Mouse (Mus musculus): ENCODE results near the gene Bmp3. TPM values are rescaled to one million over a fixed set of nuclear protein-coding genes. Genes with fewer than 3 reads are reported as not detected.

The Bmp3 gene
- total RNA-seq (2021) = 10 to 100 TPM; 11.8 to 14.6 TPM
- long read RNA-seq, experiment 1, full-length matches to known transcripts = 6 of 8 reads
- long read RNA-seq, experiment 1, partial matches to known transcripts = 0 of 8 reads
- long read RNA-seq, experiment 1, other reads (novel, unspliced or antisense) = 2 of 8 reads
- long read RNA-seq, experiment 2, full-length matches to known transcripts = 4 of 5 reads
- long read RNA-seq, experiment 2, partial matches to known transcripts = 0 of 5 reads
- long read RNA-seq, experiment 2, other reads (novel, unspliced or antisense) = 1 of 5 reads

DNA sequence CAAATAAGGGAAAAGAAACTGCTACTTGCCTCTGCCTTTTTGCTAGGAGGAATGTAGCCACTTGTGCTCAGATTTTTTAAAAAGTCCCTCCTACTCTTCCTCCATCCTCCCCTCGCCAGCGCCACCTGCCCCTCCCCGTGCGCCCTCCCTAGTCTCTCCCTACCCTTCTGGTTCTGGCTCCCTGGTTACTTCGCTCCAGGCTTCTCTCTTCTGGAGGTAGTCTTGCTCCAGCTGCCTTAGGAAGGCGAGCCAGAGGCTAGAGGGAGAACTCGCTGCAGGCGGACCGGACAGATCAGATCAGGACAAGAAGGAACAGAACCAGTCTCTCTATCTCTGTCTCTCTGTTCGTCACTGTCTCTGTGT, at the start of gene Bmp3:
Gene Bmp3, plus strand, starts transcription at position 152 of the 363 bp plus-strand sequence.
- peak; percentile 43 to 44 for DNase-seq (ENCODE audit: low spot score in 2 of 2)
- intact Hi-C loops (cut with DNase I) = no loop called here

DNA sequence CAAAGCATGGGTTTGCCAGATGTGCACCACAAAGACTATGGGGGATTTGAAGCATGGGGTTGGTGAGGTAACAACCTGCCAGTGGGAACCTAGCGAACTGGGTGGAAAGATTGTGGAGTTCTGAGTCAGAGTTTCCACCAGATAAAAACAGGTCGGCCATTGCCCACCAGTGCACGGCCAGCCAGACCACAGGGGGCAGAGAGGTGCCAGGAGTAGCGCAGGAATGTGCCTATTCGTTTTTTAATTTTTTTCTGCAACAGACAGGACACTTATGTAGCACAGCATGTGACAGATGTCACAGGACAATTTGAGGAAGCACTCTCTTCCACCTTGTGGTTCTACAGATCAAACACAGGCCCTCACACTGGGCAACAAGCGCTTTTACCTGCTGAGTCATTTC, 49.5 kb upstream of the Bmp3 start:
- no peak for DNase-seq (ENCODE audit: low spot score in 2 of 2)
- intact Hi-C loops (cut with DNase I) = no loop called here

DNA sequence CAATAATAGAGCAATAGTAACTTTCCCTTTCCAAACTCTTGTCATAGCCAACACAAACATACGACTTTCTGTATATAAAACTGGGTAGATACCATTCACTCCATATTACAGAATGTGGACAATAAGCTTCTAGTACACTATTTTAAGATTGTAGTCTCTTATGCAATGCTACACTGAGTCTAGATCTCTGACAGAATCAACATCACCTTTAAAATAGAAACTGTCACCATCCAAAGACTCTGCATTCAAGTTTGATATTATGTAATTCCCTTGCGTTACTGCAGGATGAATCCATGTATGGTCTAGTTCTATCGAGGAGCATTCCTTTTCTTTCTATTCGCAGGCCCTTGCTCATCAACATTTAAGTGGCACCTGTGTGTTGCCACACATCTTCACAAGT, 47.7 kb upstream of the Bmp3 start:
- no peak for DNase-seq (ENCODE audit: low spot score in 2 of 2)
- intact Hi-C loops (cut with DNase I) = no loop called here

DNA sequence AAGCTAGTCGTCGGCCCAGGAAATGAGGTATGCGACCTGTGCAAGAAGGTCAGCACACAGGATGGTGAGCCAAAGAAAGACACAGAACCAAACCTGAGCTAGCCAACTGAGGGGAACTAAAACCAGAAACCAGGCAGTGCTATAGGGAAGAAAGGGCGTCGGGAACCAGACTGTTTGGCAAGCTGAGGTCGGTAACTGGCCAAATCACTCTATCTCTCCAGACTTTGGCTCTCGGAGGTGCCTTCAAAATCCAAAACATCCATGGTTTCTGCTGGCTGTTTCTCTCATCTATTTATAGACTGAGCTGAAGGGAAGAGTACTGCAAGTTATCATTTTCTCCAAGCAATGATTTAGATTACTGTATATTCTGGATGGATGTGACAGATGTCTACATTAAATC, 47.2 kb upstream of the Bmp3 start:
- peak in 1 of 2 experiments; percentile 13 for DNase-seq (ENCODE audit: low spot score in 2 of 2)
- intact Hi-C loops (cut with DNase I) = no loop called here

DNA sequence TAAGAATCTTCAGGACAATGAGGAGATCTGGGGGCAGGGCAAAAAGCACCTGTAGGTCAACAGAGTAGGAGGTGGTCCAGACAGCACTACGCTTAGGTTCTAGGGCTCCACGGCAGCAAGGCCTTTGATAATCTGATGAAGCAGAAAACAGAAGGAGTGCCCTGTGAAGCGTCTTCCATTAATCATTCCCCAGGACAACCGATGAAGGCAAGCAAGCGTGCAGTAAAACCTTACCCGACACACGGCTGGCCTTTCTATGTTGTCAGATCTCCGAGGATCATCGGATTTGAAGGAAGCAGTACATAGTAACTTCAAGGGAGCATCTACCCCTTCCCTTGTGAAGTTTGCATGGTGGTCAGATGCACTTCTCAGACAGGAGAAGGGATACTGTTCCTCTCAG, 46.3 kb upstream of the Bmp3 start:
- no peak for DNase-seq (ENCODE audit: low spot score in 2 of 2)
- intact Hi-C loops (cut with DNase I) = no loop called here

DNA sequence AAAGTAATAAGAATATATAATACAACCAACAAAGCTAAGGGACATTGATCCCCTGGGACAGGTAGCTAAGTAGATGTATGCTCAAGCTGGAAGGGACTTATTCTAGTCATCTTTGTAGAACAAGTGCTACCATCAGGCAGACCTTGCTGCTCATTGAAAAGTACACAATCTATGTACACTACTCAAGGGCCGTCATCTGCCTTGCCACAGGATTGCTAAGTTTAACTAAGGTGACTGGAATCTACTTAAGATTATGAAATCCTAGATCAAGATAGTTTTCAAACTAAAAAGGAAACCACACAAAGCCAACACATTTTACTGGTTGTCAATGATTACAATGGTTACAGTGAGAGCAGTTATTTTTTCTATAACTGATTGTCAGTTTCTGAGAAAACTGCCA, 41.8 kb upstream of the Bmp3 start:
- DNase-seq (ENCODE audit: low spot score in 2 of 2) = no peak
- intact Hi-C loops (cut with DNase I) = no loop called here

DNA sequence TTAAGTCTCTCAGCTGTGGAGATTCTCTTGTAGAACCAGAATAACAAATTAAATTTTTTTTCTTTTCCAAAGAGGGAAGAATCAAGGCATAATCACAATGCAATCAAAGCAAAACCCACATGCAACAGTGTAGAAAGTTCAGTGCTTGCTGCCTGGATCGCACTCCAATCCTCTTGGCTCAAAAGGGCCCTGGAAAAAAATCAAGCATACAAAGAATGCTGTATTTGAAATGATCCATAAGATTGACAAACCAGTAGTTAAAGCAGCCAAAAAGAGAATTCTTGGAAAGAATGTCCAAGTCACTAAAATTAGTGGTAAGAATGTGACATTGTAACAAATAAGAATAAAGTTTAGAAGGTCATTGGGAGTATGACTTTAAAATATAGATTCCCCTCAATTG, 38.9 kb upstream of the Bmp3 start:
- intact Hi-C loops (cut with DNase I) = no loop called here
- no peak for DNase-seq (ENCODE audit: low spot score in 2 of 2)

DNA sequence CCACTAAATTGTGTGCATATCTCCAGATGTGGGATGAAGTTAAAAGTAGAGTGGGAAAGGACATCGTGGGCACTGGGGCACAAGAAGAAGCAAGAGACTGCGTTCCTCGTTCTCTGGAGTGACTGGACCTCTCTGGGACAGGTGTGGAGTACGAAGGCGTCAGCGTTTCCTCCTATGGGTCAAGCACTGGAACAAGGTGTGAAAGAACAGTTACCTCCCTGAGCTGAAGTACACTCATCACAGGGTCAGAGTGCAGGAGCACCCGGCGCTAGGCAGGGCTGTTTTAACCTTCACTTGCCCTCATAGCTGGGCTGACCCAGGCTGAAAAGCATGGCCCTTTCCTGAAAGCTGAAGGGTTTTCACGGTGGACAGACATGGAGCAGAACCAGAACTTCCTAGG, 20.5 kb upstream of the Bmp3 start:
- DNase-seq (ENCODE audit: low spot score in 2 of 2) = no peak
- intact Hi-C loops (cut with DNase I) = no loop called here

DNA sequence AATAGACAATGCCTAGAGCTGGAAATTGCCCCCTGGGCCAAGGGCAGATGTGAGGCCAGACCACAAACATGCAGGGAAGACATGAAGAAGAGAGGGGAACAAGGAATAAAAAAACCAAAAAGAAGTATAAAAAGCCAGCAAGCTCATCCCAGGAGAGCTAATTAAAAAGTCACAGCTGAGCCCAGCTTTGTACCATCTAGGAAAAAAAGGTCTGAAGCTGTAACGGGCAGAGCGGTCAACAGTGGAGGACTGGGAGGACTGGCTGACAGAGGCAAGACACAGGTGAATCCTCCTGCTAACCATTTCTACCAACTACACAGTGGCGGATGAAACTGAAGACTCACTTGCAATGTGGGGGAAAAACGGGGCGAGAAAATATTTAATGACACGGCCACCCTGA, 19.9 kb upstream of the Bmp3 start:
- no peak for DNase-seq (ENCODE audit: low spot score in 2 of 2)
- intact Hi-C loops (cut with DNase I) = no loop called here

DNA sequence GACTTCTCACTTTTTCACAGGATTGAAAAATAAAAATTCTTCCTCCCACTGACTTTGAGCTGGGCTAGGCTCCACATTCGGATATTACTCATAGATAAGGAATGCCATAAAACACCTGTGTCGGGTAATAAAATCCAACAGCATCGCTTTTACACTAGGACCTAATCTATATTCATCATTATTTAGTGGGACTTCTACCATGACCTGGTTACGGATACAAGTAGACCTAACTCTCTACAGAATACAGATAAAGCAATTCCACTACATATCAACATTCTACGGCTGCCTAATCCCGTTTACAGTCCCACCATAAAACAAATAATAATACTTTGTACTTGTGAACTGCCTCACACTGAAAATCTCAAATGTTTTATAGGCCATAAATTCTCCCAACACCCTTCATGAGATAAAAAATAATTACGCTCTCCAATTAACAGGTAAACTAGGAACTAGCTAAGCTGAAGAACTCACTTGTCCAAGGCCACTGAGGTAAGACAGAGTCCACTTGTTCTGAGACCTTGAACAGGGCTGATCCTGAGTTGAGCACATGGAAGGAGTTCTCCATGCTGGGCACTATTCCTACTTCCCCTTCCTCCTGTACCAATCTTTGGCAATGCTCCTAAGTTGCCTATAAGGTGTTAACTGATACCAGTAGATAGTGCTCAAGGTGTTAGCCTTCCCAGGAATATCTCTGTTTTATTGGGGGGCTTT, 11.5 kb upstream of the Bmp3 start:
- intact Hi-C loops (cut with DNase I) = no loop called here

DNA sequence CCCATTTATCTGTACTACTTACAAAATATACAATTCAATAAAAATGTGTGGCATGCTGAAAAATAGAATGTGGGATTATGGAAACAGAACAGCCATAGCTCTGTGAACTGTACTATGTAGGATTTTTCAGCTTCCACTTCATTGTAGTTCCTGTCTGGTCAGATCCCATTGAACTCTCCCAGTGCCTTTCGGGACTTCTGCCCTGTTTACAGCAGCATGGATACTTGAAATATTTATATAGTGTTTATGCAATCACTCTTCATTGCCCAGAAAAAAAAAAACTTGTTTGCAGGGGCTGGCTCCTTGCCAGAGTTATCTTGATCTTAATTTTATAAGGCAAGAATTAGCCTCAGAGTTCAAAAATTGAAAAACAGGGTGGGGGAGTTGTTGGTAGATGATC, 9.6 kb upstream of the Bmp3 start:
- DNase-seq (ENCODE audit: low spot score in 2 of 2) = no peak
- intact Hi-C loops (cut with DNase I) = no loop called here

More for the DNA sequence above, 11.5 kb upstream of the Bmp3 start:
- DNase-seq (ENCODE audit: low spot score in 2 of 2) = no peak

DNA sequence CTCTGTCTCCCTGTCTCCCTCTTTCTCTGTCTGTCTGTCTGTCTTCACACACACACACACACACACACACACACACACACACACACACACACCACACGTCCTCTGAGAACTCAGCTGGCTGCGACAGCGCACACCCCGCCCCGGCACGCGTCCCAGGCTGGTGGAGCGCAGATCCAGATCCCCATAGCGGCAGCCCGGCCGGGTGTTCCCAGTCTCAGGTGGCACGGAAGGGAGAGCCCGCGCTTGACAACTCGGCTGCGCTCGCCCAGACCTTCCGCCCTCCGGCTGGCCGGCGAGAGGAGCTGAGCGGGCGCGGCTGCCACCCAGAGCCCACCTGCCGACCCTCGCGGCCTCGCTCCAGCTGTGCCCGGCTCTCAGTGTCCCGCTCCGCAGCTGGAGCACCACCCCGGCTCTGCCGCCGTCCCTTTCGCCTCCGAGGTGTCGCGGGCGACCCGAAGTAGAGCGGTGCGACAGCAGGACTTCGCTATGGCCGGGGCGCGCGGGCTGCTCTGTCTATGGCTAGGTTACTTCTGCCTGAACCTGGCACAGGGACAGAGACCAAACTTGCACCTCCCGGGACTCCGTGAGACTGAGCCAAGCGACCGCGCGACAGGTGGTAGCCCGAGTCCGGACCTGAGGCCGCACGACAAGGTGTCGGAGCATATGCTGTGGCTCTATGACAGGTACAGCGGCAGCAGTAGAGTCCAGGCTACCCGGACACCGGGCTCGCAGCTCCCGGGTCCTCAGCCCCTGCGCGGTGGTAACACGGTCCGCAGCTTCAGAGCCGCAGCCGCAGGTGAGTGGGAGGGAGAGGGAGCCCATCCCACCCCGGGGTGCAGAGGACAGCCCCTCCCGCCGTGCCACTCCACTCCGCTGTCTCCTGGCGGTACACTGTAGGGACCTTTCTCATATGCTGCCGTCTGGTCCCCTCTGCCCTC, 681 bp downstream of the Bmp3 start:
- peak; percentile 17 to 26 for DNase-seq (ENCODE audit: low spot score in 2 of 2)
- intact Hi-C loops (cut with DNase I) = no loop called here

DNA sequence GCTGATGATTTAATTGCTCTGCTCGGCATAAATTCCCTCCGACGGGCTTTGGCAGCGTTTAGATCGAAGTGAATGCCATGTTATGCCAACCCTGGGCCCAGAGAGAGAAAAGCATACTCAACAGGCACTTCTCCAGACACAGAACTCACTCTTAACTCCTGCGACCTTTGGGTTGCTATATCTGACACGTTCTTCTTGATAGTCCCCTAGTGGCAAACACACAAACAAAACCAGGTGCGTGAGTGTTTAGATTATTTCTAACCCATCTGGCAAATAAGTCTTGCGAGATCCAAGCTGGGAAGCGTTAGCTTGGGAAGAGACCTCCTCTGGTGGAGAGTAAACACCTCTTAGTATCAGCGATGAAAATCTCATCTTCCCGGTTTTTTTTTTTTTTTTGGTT, 1.5 kb downstream of the Bmp3 start:
- intact Hi-C loops (cut with DNase I) = no loop called here
- DNase-seq (ENCODE audit: low spot score in 2 of 2) = no peak

DNA sequence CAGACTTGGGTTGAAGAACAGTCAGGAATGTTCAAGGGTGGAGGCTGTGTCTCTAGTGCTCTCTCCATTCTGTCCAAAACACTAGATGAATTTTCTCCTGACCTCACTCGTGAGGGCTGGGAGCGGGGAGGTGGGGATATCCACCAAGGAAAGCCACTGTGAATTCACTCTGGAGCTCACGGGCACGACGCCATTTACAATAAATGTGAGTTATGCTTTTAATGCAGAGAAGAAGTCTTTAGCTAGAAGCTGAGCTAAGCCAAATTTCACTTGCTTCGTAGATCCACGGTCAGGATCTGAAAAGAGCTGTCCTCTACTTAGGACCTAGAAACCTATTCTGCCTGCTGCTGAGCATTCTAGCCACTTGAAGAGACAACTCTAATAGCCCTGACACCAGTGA, 2.1 kb downstream of the Bmp3 start:
- no peak for DNase-seq (ENCODE audit: low spot score in 2 of 2)

DNA sequence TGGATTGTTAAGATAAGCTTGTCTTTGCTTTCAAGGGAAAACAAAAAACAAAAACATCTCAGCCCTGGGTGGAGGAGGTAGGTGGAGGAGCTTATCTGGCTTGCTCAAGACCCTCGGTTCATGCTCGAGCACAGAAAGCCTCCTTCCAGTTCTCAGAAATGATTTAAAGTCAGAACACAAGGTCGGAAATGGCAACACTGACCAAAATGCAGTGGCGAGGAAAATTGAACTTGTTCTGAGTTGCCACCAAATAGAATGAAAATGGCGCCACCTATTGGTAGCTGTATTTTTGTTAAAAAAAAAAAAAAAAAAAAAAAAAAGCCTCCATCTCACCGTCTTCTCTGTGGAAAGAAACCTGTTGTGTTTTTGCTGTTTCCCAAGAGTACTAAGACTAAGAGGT, 9.7 kb downstream of the Bmp3 start:
- intact Hi-C loops (cut with DNase I) = loop anchor here (2.0 kb wide), 1 partner anchor 517 kb away; no protein-coding TSS in a partner anchor
- DNase-seq (ENCODE audit: low spot score in 2 of 2) = peak; percentile 37 to 39

More for the DNA sequence above, 2.1 kb downstream of the Bmp3 start:
- intact Hi-C loops (cut with DNase I) = no loop called here

DNA sequence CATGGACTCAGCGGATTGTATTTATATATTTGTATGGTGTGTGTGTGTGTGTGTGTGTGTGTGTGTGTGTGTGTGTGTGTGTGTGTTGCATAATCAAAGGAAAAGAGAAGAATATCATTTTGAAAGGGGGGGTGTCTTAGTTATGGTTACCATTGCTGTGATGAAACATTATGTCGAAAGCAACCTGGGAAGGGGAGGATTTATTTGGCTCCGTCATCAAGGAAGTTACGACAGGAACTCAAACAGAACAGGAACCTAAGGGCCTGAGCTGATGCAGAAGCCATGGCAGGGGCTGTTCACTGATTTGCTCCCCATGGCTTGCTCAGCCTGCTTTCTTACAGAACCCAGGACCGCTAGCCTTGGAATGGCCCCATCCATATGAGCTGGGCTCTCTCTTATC, 10.9 kb downstream of the Bmp3 start:
- DNase-seq (ENCODE audit: low spot score in 2 of 2) = no peak
- intact Hi-C loops (cut with DNase I) = loop anchor here (2.0 kb wide), 1 partner anchor 518 kb away; no protein-coding TSS in a partner anchor

DNA sequence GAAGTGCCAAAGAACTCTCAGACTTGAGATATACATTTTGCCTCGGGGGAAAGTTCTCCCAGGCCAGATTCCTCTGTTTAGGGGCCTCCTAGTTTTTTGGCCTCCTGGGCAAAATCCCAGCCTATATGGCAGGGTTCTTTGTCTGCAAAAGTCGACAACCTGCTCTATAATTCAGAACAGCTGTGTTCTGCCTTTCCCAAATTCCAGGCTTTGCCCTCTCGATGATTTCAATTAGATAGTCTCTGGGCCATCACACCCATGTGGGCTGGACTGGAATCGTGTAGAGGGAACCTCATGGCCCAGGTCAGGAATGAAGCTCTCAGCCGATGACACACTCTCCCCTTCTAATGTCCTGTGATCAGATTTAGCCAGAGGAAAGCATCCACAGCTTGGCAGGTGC, 21.8 kb downstream of the Bmp3 start:
- DNase-seq (ENCODE audit: low spot score in 2 of 2) = no peak
- intact Hi-C loops (cut with DNase I) = loop anchor here (10.0 kb wide), 1 partner anchor 1751 kb away; no protein-coding TSS in a partner anchor

DNA sequence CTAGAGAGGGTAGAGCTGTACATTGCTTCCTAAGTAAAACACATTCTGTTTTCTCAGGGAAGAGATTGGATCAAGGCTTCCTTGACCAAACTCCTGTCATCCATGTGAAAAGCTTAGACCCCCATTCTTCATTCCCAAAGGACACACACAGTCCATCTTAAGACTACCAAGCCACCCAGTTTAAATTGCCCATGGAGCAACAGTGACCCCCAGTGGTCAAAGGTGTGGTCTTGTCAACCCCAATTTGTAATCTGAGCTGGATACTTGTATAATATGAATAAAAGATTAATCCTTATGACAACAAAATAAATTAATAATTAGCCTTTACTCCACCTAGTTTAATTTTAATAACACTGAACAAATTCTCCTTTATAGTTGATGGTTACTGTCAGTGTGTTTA, 24.7 kb downstream of the Bmp3 start:
- DNase-seq (ENCODE audit: low spot score in 2 of 2) = peak; percentile 33 to 71
- intact Hi-C loops (cut with DNase I) = loop anchor here (1.0 to 10.0 kb wide), 2 partner anchors 530 to 1754 kb away; no protein-coding TSS in a partner anchor

DNA sequence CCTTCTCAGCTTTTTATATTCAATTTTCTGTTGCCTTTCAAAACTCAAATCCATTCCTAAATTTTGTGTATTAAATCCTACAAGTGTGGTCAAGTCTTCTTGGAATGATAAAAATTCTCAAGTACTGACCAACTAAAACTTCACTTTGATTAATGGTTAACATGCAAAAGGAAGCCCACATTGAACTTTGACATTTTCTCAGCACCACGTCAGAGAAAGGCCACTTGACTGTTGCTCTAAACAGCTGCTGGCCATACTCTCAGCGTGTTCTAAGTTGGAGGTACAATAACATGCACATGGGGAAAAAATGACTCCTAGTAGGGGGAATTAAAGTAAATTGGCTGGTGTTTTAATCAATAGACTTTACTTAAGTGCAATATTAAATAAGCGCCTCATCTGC, 27.9 kb downstream of the Bmp3 start:
- no peak for DNase-seq (ENCODE audit: low spot score in 2 of 2)
- intact Hi-C loops (cut with DNase I) = no loop called here

DNA sequence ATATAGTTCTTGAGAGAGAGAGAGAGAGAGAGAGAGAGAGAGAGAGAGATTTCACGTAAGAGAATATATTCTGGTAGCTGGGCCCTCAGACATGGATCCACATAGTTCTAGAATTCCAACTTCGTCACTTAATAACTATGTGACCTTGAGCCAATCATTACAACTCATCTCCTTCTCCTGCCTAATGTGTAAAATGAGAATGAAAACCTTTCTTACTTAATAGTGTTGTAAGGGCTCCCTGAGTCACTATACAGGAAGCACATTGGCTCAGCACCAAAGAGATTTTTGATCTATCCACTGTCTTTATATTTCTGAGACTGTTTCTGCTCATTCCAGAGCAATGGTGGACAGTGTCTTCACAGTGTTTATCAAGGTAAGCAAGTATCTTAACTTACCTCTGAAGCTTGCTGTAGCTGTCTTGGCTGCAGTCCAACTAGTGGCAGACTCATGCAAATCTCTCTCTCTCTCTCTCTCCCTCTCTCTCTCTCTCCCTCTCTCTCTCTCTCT, 36.4 kb downstream of the Bmp3 start:
- intact Hi-C loops (cut with DNase I) = no loop called here
- no peak for DNase-seq (ENCODE audit: low spot score in 2 of 2)

All from left cerebral cortex, postnatal 14 days (tissue).